Mouse (Mus musculus) limb, embryonic 11.5 days (tissue): ENCODE measurements around the gene Casc1. TPM values are rescaled to one million over a fixed set of nuclear protein-coding genes. Genes with fewer than 3 reads are reported as not detected.

Experiments
- ATAC-seq: fragments of 200-750 bp; cut with Nextera tagmentation; 2 replicates; pipeline ENCODE4 v1.8.0; 2017; ENCODE audit warnings: low read depth; ENCODE audit not compliant: insufficient number of reproducible peaks, low FRiP score, low TSS enrichment
- DNase-seq: peaks from one replicate; pipeline ENCODE4 v3.0.0-alpha.2; 2015; ENCODE audit warnings: low spot score
- H3K27ac ChIP-seq: fragments of 300-500 bp; sonication (generic); replicated peaks from 2 replicates; pipeline ENCODE4 v1.5.1; 2014; ENCODE audit warnings: low read depth, mild to moderate bottlenecking, low read length
- H3K27me3 ChIP-seq: fragments of 300-500 bp; sonication (generic); 2 replicates; pipeline ENCODE4 v1.6.1; 2014; ENCODE audit warnings: mild to moderate bottlenecking, low read length, mixed read lengths; ENCODE audit not compliant: control insufficient read depth, insufficient read depth
- H3K36me3 ChIP-seq: fragments of 300-500 bp; sonication (generic); 2 replicates; pipeline ENCODE4 v1.6.1; 2014; ENCODE audit warnings: mild to moderate bottlenecking, low read length, moderate library complexity, mixed read lengths; ENCODE audit not compliant: control insufficient read depth, insufficient read depth
- H3K4me1 ChIP-seq: fragments of 300-500 bp; sonication (generic); 2 replicates; pipeline ENCODE4 v1.6.1; 2014; ENCODE audit warnings: low read length, mixed read lengths; ENCODE audit not compliant: control insufficient read depth, insufficient read depth
- H3K4me2 ChIP-seq: fragments of 300-500 bp; sonication (generic); 2 replicates; pipeline ENCODE4 v1.6.1; 2014; ENCODE audit warnings: low read depth, mild to moderate bottlenecking, moderate library complexity; ENCODE audit not compliant: severe bottlenecking
- H3K4me3 ChIP-seq: fragments of 300-500 bp; sonication (generic); 2 replicates; pipeline ENCODE4 v1.5.1; 2014; ENCODE audit warnings: low read depth, low read length
- H3K9ac ChIP-seq: fragments of 300-500 bp; sonication (generic); 2 replicates; pipeline ENCODE4 v1.6.1; 2014; ENCODE audit warnings: mild to moderate bottlenecking, low read length
- H3K9me3 ChIP-seq: fragments of 300-500 bp; sonication (generic); 2 replicates; pipeline ENCODE4 v1.6.1; 2016; ENCODE audit warnings: low read length; ENCODE audit not compliant: control insufficient read depth
- WGBS: fragments of 180-500 bp; shearing (Covaris S2); extraction: QIAGEN DNeasy Blood & Tissue Kit; methylation state at CpG from one replicate; pipeline ENCODE4 v1.1.7; 2014; 5-methylcytosine and 5-hydroxymethylcytosine counted together
- polyA plus RNA-seq: library from polyadenylated mRNA; unstranded; fragments of >200 nt; fragmentation: Nextera tagmentation; extraction: Ambion mirVana; gene quantifications from 2 replicates; pipeline ENCODE4 v1.2.1, GENCODE M21; 2014

Gene Casc1
- polyA plus RNA-seq, 1 experiment from 2014 or later, result 0.39 TPM

DNA sequence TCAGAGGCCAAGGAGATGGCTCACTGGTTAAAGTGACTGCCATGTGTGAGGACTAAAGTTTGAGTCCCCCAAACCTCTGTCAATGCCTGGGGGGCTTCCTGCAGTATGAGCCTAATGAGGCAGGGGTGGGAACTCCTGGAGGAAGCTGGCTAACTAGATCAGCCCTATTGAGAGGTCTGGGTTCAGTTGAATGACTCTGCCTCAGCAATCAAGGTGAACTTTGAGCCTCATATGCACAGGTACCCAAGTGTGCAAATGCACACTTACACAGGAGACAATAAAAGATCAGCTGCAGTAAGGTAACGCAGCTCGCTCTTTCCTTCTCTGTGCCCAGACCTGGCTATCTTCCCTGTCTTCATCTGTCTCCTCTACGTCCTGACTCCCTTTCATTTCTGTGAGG lies 17.8 kb downstream of the Casc1 start:
- DNase-seq, result no peak

DNA sequence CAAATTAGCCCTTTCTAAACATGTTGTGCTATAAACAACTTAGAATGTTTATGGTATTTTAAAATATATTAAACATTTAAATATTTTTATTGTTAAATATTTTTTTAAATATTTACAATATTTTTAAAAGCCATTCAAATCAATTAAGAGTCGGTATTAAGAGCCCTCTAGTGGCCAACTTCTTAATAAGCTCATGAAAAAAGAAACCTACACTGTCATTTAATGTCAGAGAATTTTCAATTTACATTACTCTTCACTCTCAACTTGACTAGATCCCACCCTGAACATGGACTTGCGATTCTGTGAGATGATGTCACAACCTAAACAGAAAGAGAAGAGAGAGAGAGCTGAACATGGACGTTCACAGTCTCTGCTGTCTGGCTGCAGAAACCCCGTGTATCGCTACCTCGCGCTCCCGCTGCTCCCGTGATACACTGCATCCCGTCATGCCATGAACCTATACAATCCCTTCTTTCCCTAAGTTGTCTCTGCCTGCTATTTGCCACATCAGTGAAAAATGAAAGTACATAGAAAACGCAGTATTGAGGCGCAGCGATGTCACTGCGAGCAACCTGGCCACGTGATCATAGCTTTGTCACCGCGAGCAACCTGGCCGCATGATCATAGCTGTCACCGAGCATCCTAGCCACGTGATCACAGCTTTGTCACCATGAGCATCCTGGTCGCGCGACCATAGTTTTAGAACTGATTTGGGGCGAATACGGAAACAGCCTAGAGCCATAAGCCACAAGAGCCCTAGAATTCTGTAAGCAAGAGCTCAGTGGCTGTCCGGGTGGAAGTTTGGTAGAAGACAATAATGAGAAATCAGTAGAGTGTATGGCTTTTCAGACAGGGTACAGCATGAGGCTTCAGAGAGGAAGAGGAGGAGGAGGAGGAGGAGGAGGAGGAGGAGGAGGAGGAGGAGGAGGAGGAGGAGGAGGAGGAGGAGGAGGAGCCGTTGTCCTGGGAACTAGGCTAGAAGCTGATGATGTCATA lies 23.4 kb downstream of the Casc1 start:
- Histone ChIP-seq H3K4me2 (peak overlapping the region; percentile 42), H3K4me1 (no peaks in the 10 kb centered on the region), H3K27ac (no peak overlapping the region), H3K36me3 (no peaks in the 10 kb centered on the region), H3K9me3 (no peaks in the 10 kb centered on the region), H3K9ac (no peak overlapping the region), H3K4me3 (peak overlapping the region; percentile 8; the same call in 1 of the 2 replicates), H3K27me3 (no peaks in the 10 kb centered on the region)
- 64% methylated on average over 27 of the region's 27 CpGs for WGBS
- peak; percentile 36 for DNase-seq
- ATAC-seq, result no peak

More for the DNA sequence above, 17.8 kb downstream of the Casc1 start:
- Histone ChIP-seq H3K4me1 (no peaks in the 10 kb centered on the region), H3K27me3 (no peaks in the 10 kb centered on the region), H3K9ac (no peak overlapping the region), H3K36me3 (no peaks in the 10 kb centered on the region), H3K9me3 (no peaks in the 10 kb centered on the region), H3K4me3 (no peak overlapping the region), H3K4me2 (no peak overlapping the region), H3K27ac (no peak overlapping the region)
- ATAC-seq, result no peak
- WGBS, result 87% methylated on average over 3 of the region's 3 CpGs

DNA sequence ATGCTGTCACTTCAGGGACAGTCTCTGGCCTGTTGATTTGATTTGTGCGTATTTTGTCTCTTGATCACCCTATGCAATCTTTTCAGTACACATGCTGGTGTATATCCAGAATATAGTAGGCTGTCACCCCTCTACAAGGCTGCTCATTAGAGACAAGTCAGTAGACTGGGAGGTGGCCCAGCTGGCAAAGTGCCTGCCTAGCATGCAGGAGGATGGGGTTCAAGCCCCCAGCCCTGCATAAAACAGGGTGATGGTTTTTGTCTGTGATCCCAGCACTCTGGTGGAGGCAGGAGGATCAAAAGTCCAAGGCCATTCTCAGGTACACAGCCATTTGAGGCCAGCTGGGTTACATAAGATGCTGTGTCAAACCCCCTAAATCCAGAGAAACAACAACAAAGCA lies 24.7 kb downstream of the Casc1 start:
- Histone ChIP-seq H3K27ac (no peak overlapping the region), H3K9ac (no peak overlapping the region), H3K9me3 (no peaks in the 10 kb centered on the region), H3K27me3 (no peaks in the 10 kb centered on the region), H3K4me2 (no peak overlapping the region), H3K36me3 (no peaks in the 10 kb centered on the region), H3K4me3 (no peak overlapping the region), H3K4me1 (no peaks in the 10 kb centered on the region)
- WGBS, result 100% methylated on average over 1 of the region's 1 CpGs
- ATAC-seq (no peak), DNase-seq (no peak)

DNA sequence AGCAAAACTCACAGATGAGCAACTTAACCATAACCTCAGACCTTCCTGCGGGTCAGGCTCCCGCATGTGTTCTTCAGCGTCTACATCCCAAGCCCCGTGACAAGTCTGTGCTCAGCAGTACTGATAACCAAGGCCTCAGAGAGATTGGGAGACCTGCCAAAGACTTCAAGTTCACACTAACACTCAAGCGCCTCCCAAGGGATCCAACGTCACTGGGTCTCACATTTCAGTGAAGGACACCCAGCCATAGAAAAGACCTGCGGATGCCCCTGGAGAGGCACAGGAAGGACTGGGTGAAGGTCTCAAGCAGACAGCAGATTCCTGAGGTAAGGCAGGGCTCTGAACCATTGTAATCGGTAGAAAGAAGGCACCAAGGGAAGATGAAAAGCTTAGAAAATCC lies 28.8 kb downstream of the Casc1 start:
- H3K4me2 ChIP-seq, result no peak overlapping the region
- WGBS, result 79% methylated on average over 8 of the region's 8 CpGs

DNA sequence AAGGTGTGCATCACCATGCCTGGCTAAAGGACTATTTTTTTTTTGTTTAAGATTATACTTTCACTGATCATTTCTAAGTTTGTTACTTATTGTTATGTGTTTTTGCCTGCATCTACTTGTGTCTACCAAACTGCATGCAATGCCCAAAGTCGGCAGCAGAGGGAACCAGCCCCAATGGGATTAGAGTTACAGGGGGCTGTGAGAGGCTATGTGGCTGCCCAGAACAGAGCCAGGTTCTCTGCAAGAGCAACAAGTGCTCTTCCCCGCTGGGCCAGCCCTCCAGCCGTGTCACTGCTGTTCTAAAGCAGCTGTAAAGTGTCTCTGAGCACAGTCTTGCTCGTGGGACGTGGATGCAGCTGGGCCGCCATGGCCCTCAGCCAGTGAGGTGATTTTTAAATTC lies 31.1 kb downstream of the Casc1 start:
- Histone ChIP-seq H3K9ac (no peak overlapping the region), H3K4me3 (no peak overlapping the region), H3K9me3 (no peaks in the 10 kb centered on the region), H3K36me3 (no peaks in the 10 kb centered on the region), H3K27me3 (no peaks in the 10 kb centered on the region), H3K4me2 (no peak overlapping the region), H3K27ac (no peak overlapping the region), H3K4me1 (peaks cover 16% of the 10 kb centered on the region)
- 29% methylated on average over 6 of the region's 6 CpGs for WGBS
- DNase-seq (peak; percentile 83), ATAC-seq (no peak)

More for the DNA sequence above, 28.8 kb downstream of the Casc1 start:
- no peaks in the 10 kb centered on the region for H3K9me3 ChIP-seq
- ATAC-seq, result no peak
- H3K27ac ChIP-seq, result no peak overlapping the region
- DNase-seq, result no peak
- H3K9ac ChIP-seq, result no peak overlapping the region
- no peaks in the 10 kb centered on the region for H3K36me3 ChIP-seq
- H3K4me3 ChIP-seq, result no peak overlapping the region
- H3K27me3 ChIP-seq, result no peaks in the 10 kb centered on the region
- H3K4me1 ChIP-seq, result no peaks in the 10 kb centered on the region; the same call in 1 of the 2 replicates

DNA sequence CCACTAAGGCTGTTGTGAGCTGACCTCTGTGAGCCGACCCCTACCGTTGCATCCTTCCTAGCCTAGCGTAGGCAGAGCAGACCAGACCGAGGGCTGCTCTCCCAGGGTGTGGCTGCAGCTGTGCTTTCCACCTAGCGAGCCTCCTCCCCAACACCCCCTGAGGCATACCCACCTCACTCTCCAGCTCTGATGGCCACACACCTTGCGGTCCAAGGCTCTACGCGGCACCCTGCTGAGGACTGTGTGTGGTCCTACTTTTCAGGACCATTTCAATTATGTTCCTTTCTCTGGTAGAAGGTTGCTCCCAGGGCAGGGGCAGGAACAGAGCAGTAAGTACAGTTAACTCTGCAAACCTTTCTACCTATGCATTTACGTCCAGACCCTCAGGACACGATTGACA lies 34.3 kb downstream of the Casc1 start:
- no peak overlapping the region for H3K9ac ChIP-seq
- H3K36me3 ChIP-seq, result no peaks in the 10 kb centered on the region
- H3K9me3 ChIP-seq, result no peaks in the 10 kb centered on the region
- H3K4me1 ChIP-seq, result peaks cover 34% of the 10 kb centered on the region
- no peaks in the 10 kb centered on the region for H3K27me3 ChIP-seq
- 30% methylated on average over 10 of the region's 10 CpGs for WGBS
- H3K4me2 ChIP-seq, result no peak overlapping the region
- H3K4me3 ChIP-seq, result no peak overlapping the region
- no peak for ATAC-seq
- peak; percentile 34 for DNase-seq
- H3K27ac ChIP-seq, result no peak overlapping the region

DNA sequence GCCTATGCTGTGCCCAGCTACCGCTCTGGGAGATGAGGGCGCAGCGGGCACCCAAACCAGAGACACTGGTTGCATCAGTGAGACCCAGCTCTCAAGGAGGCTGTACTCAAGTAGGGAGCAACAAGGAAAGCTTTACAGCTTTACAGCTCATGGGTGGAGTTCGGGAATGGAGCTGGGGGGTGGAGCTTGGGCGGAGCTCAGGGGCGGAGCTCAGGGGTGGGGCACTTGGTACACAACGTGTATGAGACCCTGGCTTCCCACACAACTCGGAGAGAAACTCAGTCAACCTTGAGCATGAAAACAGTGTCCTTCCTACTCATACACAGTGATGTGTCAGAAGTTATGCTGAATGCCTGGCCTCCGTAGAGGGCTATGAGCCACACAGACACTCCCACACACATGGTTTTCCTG lies 35.2 kb downstream of the Casc1 start:
- DNase-seq (peak; percentile 59), ATAC-seq (no peak)
- H3K36me3 ChIP-seq, result no peaks in the 10 kb centered on the region
- no peaks in the 10 kb centered on the region for H3K27me3 ChIP-seq
- H3K4me3 ChIP-seq, result no peak overlapping the region
- H3K9ac ChIP-seq, result no peak overlapping the region
- no peak overlapping the region for H3K4me2 ChIP-seq
- peaks cover 34% of the 10 kb centered on the region for H3K4me1 ChIP-seq
- WGBS, result 30% methylated on average over 9 of the region's 9 CpGs
- H3K27ac ChIP-seq, result no peak overlapping the region
- no peaks in the 10 kb centered on the region for H3K9me3 ChIP-seq

DNA sequence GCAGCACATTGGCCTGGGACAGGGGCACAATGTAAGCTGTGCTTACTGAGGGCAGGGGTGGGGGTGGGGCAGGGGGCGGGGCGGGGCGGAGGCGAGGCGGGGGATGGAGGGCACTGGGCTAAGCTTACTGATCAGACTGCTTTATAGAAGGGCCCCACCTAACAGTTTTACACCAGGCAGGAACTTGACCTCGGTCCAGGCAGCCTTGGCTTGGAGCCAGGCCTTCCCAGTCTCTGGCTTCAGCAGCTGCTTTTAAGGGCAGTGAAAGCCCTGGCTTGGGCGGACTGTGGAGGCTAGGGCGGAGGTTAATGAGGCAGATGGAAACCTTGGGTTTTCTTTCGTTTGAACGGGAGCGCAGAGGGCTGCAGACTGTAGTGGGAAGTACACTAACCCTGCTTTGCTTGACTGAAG lies 37.0 kb downstream of the Casc1 start:
- WGBS, result 1% methylated on average over 10 of the region's 11 CpGs
- peaks cover 34% of the 10 kb centered on the region for H3K4me1 ChIP-seq
- H3K9ac ChIP-seq, result 0 out of 2 replicates have a peak overlapping the region, but pooled peaks have one; percentile 5
- H3K27me3 ChIP-seq, result no peaks in the 10 kb centered on the region
- no peaks in the 10 kb centered on the region for H3K36me3 ChIP-seq
- H3K9me3 ChIP-seq, result no peaks in the 10 kb centered on the region
- no peak overlapping the region for H3K4me3 ChIP-seq
- peak; percentile 86 for ATAC-seq
- DNase-seq, result peak; percentile 86
- peak overlapping the region; percentile 58 for H3K27ac ChIP-seq
- peak overlapping the region; percentile 5 for H3K4me2 ChIP-seq
